Mouse (Mus musculus) bone marrow macrophage, adult 2 months (primary cell): ENCODE data around the gene Ube2h.

Experiments used
- CTCF ChIP-seq: IDR thresholded peaks from 2 replicates; pipeline ENCODE4 v1.5.1; 2012; ENCODE audit warnings: low read depth, mild to moderate bottlenecking, low read length, moderate library complexity
- POLR2A ChIP-seq: IDR thresholded peaks from 2 replicates; pipeline ENCODE4 v1.6.1; 2012; ENCODE audit warnings: mild to moderate bottlenecking, low read depth, low read length, borderline replicate concordance

- TF ChIP-seq POLR2A = no peak
- no peak for TF ChIP-seq CTCF
Measured at GRCm38 (mm10) chr6:30278374-30278773, 26.0 kb downstream of the Ube2h start.
